Mouse (Mus musculus) megakaryocyte progenitor cell, adult 5-6 weeks (primary cell): Measurements from ENCODE around the gene Vmn1r160. TPM values are rescaled to one million over a fixed set of nuclear protein-coding genes. Genes with fewer than 3 reads are reported as not detected.
"Not testable (repeated sequence)": the region's sequence is repeated elsewhere in the genome, so short reads cannot be mapped to it uniquely, and the experiment has no call there.

Experiments
- ATAC-seq: replicated peaks from 2 replicates; pipeline ENCODE4 v1.8.0; 2016; ENCODE audit warnings: mild to moderate bottlenecking, moderate TSS enrichment, inconsistent platforms; ENCODE audit not compliant: poor library complexity
- total RNA-seq, 2 experiments: library from RNA; stranded (forward) in 1 of 2; stranded (reverse) in 1 of 2; fragments of 157-497, 149-512 nt in 1 of 2; fragments of 200-1000 nt in 1 of 2; gene quantifications; 2 replicates each; pipeline versions ENCODE4 v1.2.3 to v1.2.4; 2015 to 2017

The Vmn1r160 gene
- not detected in 2 replicates for total RNA-seq (2015)
- not detected in 2 replicates for total RNA-seq (2017)

- not testable (repeated sequence) for ATAC-seq
These were observed at the start of gene Vmn1r160 for GRCm38 (mm10) chr7:22870924-22871323. Gene Vmn1r160, plus strand, starts transcription at chr7:22871224.

- not testable (repeated sequence) for ATAC-seq
These were observed 27.5 kb upstream of the Vmn1r160 start, which contains the start of gene Vmn1r159 for GRCm38 (mm10) chr7:22843505-22843904. Gene Vmn1r159, minus strand, starts transcription at chr7:22843605.

Other genes with a start within 250 kb of the Vmn1r160 start
- gene Vmn1r155, start 213.2 kb upstream of the Vmn1r160 start, total RNA-seq (2015): not detected in 2 replicates
- gene Vmn1r155, start 213.2 kb upstream of the Vmn1r160 start, total RNA-seq (2017): not detected in 2 replicates
- not detected in 2 replicates for gene Gm8693, start 178.9 kb upstream of the Vmn1r160 start, total RNA-seq (2015)
- gene Gm8693, start 178.9 kb upstream of the Vmn1r160 start, total RNA-seq (2017): not detected in 2 replicates
- not detected in 2 replicates for gene Gm4567, start 151.5 kb upstream of the Vmn1r160 start, total RNA-seq (2015)
- not detected in 2 replicates for gene Gm4567, start 151.5 kb upstream of the Vmn1r160 start, total RNA-seq (2017)
- not detected in 2 replicates for gene Vmn1r157, start 109.5 kb upstream of the Vmn1r160 start, total RNA-seq (2015)
- not detected in 2 replicates for gene Vmn1r157, start 109.5 kb upstream of the Vmn1r160 start, total RNA-seq (2017)
- not detected in 2 replicates for gene Vmn1r158, start 80.4 kb upstream of the Vmn1r160 start, total RNA-seq (2015)
- gene Vmn1r158, start 80.4 kb upstream of the Vmn1r160 start, total RNA-seq (2017): not detected in 2 replicates
- gene Vmn1r159, start 27.6 kb upstream of the Vmn1r160 start, total RNA-seq (2015): not detected in 2 replicates
- gene Vmn1r159, start 27.6 kb upstream of the Vmn1r160 start, total RNA-seq (2017): not detected in 2 replicates
- gene Gm4214, start 113.4 kb downstream of the Vmn1r160 start, total RNA-seq (2015): not detected in 2 replicates
- not detected in 2 replicates for gene Gm4214, start 113.4 kb downstream of the Vmn1r160 start, total RNA-seq (2017)
- gene Gm4216, start 148.7 kb downstream of the Vmn1r160 start, total RNA-seq (2015): not detected in 2 replicates
- gene Gm4216, start 148.7 kb downstream of the Vmn1r160 start, total RNA-seq (2017): not detected in 2 replicates
- gene Vmn1r163, start 184.3 kb downstream of the Vmn1r160 start, total RNA-seq (2015): not detected in 2 replicates
- not detected in 2 replicates for gene Vmn1r163, start 184.3 kb downstream of the Vmn1r160 start, total RNA-seq (2017)
- not detected in 2 replicates for gene Gm8720, start 196.2 kb downstream of the Vmn1r160 start, total RNA-seq (2015)
- not detected in 2 replicates for gene Gm8720, start 196.2 kb downstream of the Vmn1r160 start, total RNA-seq (2017)